Mouse (Mus musculus) ES-E14 (cell line): Measurements from ENCODE around the gene Srsf3.
"Not testable (repeated sequence)": the region's sequence is repeated elsewhere in the genome, so short reads cannot be mapped to it uniquely, and the experiment has no call there.

Source experiments
- CHD2 ChIP-seq: IDR thresholded peaks from 2 replicates; pipeline ENCODE4 v1.6.1; 2014; ENCODE audit warnings: mild to moderate bottlenecking, low read depth, low read length, inconsistent platforms
- HCFC1 ChIP-seq: IDR thresholded peaks from 2 replicates; pipeline ENCODE4 v1.6.1; 2012; ENCODE audit warnings: low read length, inconsistent platforms, borderline replicate concordance; ENCODE audit not compliant: insufficient read depth
- MAFK ChIP-seq: IDR thresholded peaks from 2 replicates; pipeline ENCODE4 v1.6.1; 2014; ENCODE audit warnings: mild to moderate bottlenecking, low read depth, low read length, inconsistent platforms; ENCODE audit not compliant: insufficient read depth
- ZC3H11A ChIP-seq: IDR thresholded peaks from 2 replicates; pipeline ENCODE4 v1.6.1; 2012; ENCODE audit warnings: low read depth, mild to moderate bottlenecking, inconsistent platforms, low read length, borderline replicate concordance
- ZNF384 ChIP-seq: IDR thresholded peaks from 2 replicates; pipeline ENCODE4 v1.6.1; 2012; ENCODE audit warnings: low read depth, low read length, inconsistent platforms

- TF ChIP-seq HCFC1, CHD2, MAFK, ZC3H11A, ZNF384: not testable (repeated sequence)
Measured at GRCm38 (mm10) chr17:29041632-29042031, 9.2 kb downstream of the Srsf3 start.
